Mouse (Mus musculus) CD4-positive helper T cell, adult 2 months (primary cell): ENCODE measurements at regions not wholly inside any gene's neighbourhood (a gene's known extent, or its start where the extent isn't known, plus 50 kb on each side); places are given as distances from the start of the nearest gene placed in this dataset.

Source experiments
- DNase-seq: peaks from one replicate; pipeline ENCODE4 v3.0.0-alpha.2; 2012; ENCODE audit warnings: low read depth, missing footprints, low spot score

DNA sequence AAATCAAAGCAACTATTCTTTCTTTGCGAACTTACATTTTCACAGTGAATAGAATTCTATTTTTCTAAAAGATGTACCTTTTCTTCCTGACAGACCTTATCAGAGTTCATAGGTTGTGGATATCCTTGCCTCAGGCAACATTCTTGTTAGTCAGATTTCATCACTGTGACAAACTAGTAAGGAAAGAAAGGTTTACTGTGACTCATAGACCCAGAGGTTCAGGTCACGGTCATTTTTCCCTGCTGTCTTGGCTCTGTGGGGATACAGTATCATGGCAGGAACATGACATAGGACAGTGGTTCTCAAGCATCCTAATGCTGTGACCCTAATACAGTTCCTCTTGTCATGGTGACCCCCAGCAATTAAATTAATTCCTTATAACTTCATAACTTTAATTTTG, 78.4 kb upstream of the Akt3 start:
- no peak for DNase-seq

- no peak for DNase-seq
These were observed 78.0 kb upstream of the Akt3 start for GRCm38 (mm10) chr1:177335961-177336360.

GRCm38 (mm10) chr1:177323366-177323765, 65.4 kb upstream of the Akt3 start:
- no peak for DNase-seq

- DNase-seq: no peak
These were observed 64.8 kb upstream of the Akt3 start for GRCm38 (mm10) chr1:177322745-177323299.

DNA sequence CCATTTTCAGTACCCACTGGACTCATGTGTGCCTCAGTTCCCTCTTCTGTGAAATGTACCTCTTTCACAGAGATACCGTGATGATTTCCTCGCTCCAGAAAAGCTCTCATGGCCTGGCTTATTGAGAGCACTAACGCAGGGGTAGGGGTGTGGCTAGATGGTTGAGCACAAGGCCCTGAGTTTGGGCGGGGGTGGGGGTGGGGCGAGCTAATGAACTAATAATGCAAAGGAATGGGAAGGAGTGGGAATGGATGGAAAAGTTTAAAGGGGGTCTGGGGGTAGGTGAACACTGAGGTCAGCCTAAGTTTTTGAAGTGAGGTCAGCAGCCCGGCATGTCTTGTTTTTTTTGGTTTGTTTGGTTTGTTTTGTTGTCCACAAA, 64.3 kb upstream of the Akt3 start:
- DNase-seq: no peak

- no peak for DNase-seq
These were observed 63.8 kb upstream of the Akt3 start for GRCm38 (mm10) chr1:177321655-177322306.

- DNase-seq: no peak
These were observed 50.3 kb upstream of the Akt3 start for GRCm38 (mm10) chr1:177308213-177308872.
